In genomic region chr12:79301802-79302201, GRCm38 (mm10) we compare ENCODE assay signal across 11 mouse cellular contexts. TPM values are rescaled to one million over a fixed set of nuclear protein-coding genes. Genes with fewer than 3 reads are reported as not detected.
DNase-seq lines count a peak whose midpoint lies in the region; ATAC-seq and TF ChIP-seq lines count a peak whose summit lies in the region.
"Had no signal": no experiment of that assay in that cellular context is flagged by ENCODE, and none has a peak within 500 bp of the region (broad histone marks: within the 10 kb centered on the region; RNA-seq: fewer than 3 reads in every experiment).

No protein-coding gene starts in this region.

- ATAC-seq in heart, embryonic 11.5 days (replicated peaks; ENCODE audit: insufficient number of reproducible peaks, low FRiP score, low TSS enrichment): no peak
- no peak for ATAC-seq in CD4-positive, CD25-positive, alpha-beta regulatory T cell, adult 4 months
- ATAC-seq: liver, embryonic 12.5 days had no signal

- intact Hi-C loops in heart, adult 2 months (cut with DNase I): no loop called here
- intact Hi-C loops in left cerebral cortex, postnatal 36 days (cut with DNase I): no loop called here

- no peaks in the 10 kb centered on the region for H3K79me2 ChIP-seq in heart, adult 2 months (replicated peaks; ENCODE audit: control insufficient read depth, insufficient read depth, low read length)

- H3K27ac ChIP-seq in heart, adult 2 months: no peak overlapping the region
- no peak overlapping the region for H3K27ac ChIP-seq in heart, embryonic 11.5 days (ENCODE audit: low read depth, low read length)
- H3K27ac ChIP-seq: forebrain, embryonic 12.5 days; liver, embryonic 12.5 days had no signal

- H3K36me3 ChIP-seq in heart, adult 2 months (ENCODE audit: control insufficient read depth, insufficient read depth, low read length): no peaks in the 10 kb centered on the region
- H3K36me3 ChIP-seq in heart, embryonic 11.5 days (ENCODE audit: control insufficient read depth, insufficient read depth, low read length): no peaks in the 10 kb centered on the region
- H3K36me3 ChIP-seq: forebrain, embryonic 12.5 days had no signal

- H3K4me1 ChIP-seq in heart, adult 2 months (ENCODE audit: control insufficient read depth, insufficient read depth, low read length): no peaks in the 10 kb centered on the region
- no peaks in the 10 kb centered on the region for H3K4me1 ChIP-seq in heart, embryonic 11.5 days (ENCODE audit: control insufficient read depth, insufficient read depth, low read length)
- H3K4me1 ChIP-seq: forebrain, embryonic 12.5 days had no signal

- TF ChIP-seq EP300 in heart, adult 2 months (IDR thresholded peaks at IDR 0.05; ENCODE audit: insufficient read depth, low read depth, low read length): 0 out of 2 replicates have a peak, but pooled peaks have one; percentile 37

- TF ChIP-seq POLR2A in heart, adult 2 months (IDR thresholded peaks at IDR 0.05; ENCODE audit: insufficient read depth, low read depth, low read length): no peak

- no peak for TF ChIP-seq CTCF in heart, adult 2 months (IDR thresholded peaks at IDR 0.05)

- 56% methylated on average over 9 of the region's 9 CpGs for WGBS in heart, adult 2 months
- 82% methylated on average over 9 of the region's 9 CpGs for WGBS in heart, embryonic 11.5 days (ENCODE audit: insufficient replicate concordance)

- H3K9me3 ChIP-seq in heart, embryonic 11.5 days (replicated peaks; ENCODE audit: control insufficient read depth, low read length): no peaks in the 10 kb centered on the region
- H3K9me3 ChIP-seq: forebrain, embryonic 12.5 days; liver, embryonic 12.5 days had no signal

- H3K4me3 ChIP-seq in heart, adult 2 months: no peak overlapping the region
- H3K4me3 ChIP-seq in heart, embryonic 11.5 days (ENCODE audit: low read depth, low read length): no peak overlapping the region
- H3K4me3 ChIP-seq: forebrain, embryonic 12.5 days; liver, embryonic 12.5 days had no signal

- no peak overlapping the region for H3K4me2 ChIP-seq in heart, embryonic 11.5 days
- H3K4me2 ChIP-seq: forebrain, embryonic 12.5 days; liver, embryonic 12.5 days had no signal

- H3K27me3 ChIP-seq in heart, adult 2 months (ENCODE audit: control insufficient read depth, insufficient read depth, low read length): no peaks in the 10 kb centered on the region
- H3K27me3 ChIP-seq in heart, embryonic 11.5 days (ENCODE audit: control insufficient read depth, insufficient read depth, low read length): no peaks in the 10 kb centered on the region
- H3K27me3 ChIP-seq: CH12.LX; forebrain, embryonic 12.5 days; liver, embryonic 12.5 days had no signal

- no peak overlapping the region for H3K9ac ChIP-seq in heart, adult 2 months (ENCODE audit: low read depth, low read length)
- H3K9ac ChIP-seq in heart, embryonic 11.5 days (ENCODE audit: low read depth, low read length): no peak overlapping the region
- H3K9ac ChIP-seq: forebrain, embryonic 12.5 days; liver, embryonic 12.5 days had no signal

- DNase-seq in heart, adult 2 months: peak; percentile 56 to 61
- DNase-seq in urinary bladder, postnatal 25 days (ENCODE audit: low spot score): peak; percentile 25
- DNase-seq in urinary bladder, postnatal 10 days (ENCODE audit: low spot score): no peak
- peak; percentile 50 to 57 for DNase-seq in left cerebral cortex, postnatal 36 days (ENCODE audit: low spot score in 2 of 2)
- no peak for DNase-seq in spleen, postnatal 4 days (ENCODE audit: low spot score in 2 of 2)
- no peak for DNase-seq in thymus, postnatal 14 days

RNA-seq across cellular contexts. Expression of gene Rad51b, which starts 4.7 kb away (rescaled TPM):
- under 1 TPM; 0.47 to 0.50 TPM for total RNA-seq in heart, adult 2 months (2021)
- 0.26 and 0.49 TPM in 2 replicates for polyA plus RNA-seq in heart, adult 2 months (2012; rRNA removed)
- 5.1 and 6.4 TPM in 2 replicates for polyA plus RNA-seq in heart, embryonic 11.5 days (2014; fragmentation: Nextera tagmentation; extraction: Ambion mirVana)
- total RNA-seq in left cerebral cortex, postnatal 36 days (2021): under 1 TPM in 1 of 2 experiments, not detected in 1; 0.22 TPM
- polyA plus RNA-seq in CD4-positive, CD25-positive, alpha-beta regulatory T cell, adult 4 months (2017; shearing (Covaris generic)): 1 to 10 TPM; 3.7 to 4.5 TPM

RNA-seq across cellular contexts. Expression of gene Zfyve26, which starts 5.7 kb away (rescaled TPM):
- 10 to 100 TPM; 14.3 to 14.8 TPM for total RNA-seq in heart, adult 2 months (2021)
- 10.8 and 13.3 TPM in 2 replicates for polyA plus RNA-seq in heart, adult 2 months (2012; rRNA removed)
- 11.5 and 13.7 TPM in 2 replicates for polyA plus RNA-seq in heart, embryonic 11.5 days (2014; fragmentation: Nextera tagmentation; extraction: Ambion mirVana)
- 10 to 100 TPM; 25.5 to 33.5 TPM for total RNA-seq in left cerebral cortex, postnatal 36 days (2021)
- polyA plus RNA-seq in CD4-positive, CD25-positive, alpha-beta regulatory T cell, adult 4 months (2017; shearing (Covaris generic)): 10 to 100 TPM; 23.1 to 37.7 TPM

Comparison
In these comparisons a context has a peak if more than half of its experiments do, and no peak if none do; other contexts are left out.
1. DNase-seq: peak in heart, adult 2 months (2 of 2), urinary bladder, postnatal 25 days (single experiment) and left cerebral cortex, postnatal 36 days (2 of 2); none in urinary bladder, postnatal 10 days (single experiment), spleen, postnatal 4 days (0 of 2) and thymus, postnatal 14 days (single experiment).